Mouse (Mus musculus) midbrain, embryonic 12.5 days (tissue): ENCODE data around the gene Cyp2d10. TPM values are rescaled to one million over a fixed set of nuclear protein-coding genes. Genes with fewer than 3 reads are reported as not detected.
A peak's percentile ranks its signal among the peaks of the same experiment; 100 is the strongest.
"Not testable (repeated sequence)": the region's sequence is repeated elsewhere in the genome, so short reads cannot be mapped to it uniquely, and the experiment has no call there.

ENCODE experiments used
- ATAC-seq: fragments of 200-750 bp; cut with Nextera tagmentation; 2 replicates; pipeline ENCODE4 v1.8.0; 2017; ENCODE audit warnings: low read depth, moderate TSS enrichment, moderate library complexity; ENCODE audit not compliant: low FRiP score
- H3K27ac ChIP-seq: fragments of 300-500 bp; sonication (generic); replicated peaks from 2 replicates; pipeline ENCODE4 v1.5.1; 2016; ENCODE audit warnings: mild to moderate bottlenecking
- H3K27me3 ChIP-seq: fragments of 300-500 bp; sonication (generic); 2 replicates; pipeline ENCODE4 v1.6.1; 2016; ENCODE audit warnings: mild to moderate bottlenecking
- H3K36me3 ChIP-seq: fragments of 300-500 bp; sonication (generic); 2 replicates; pipeline ENCODE4 v1.6.1; 2016
- H3K4me1 ChIP-seq: fragments of 300-500 bp; sonication (generic); 2 replicates; pipeline ENCODE4 v1.6.1; 2016
- H3K4me2 ChIP-seq: fragments of 300-500 bp; sonication (generic); replicated peaks from 2 replicates; pipeline ENCODE4 v1.6.1; 2016; ENCODE audit warnings: mild to moderate bottlenecking, moderate library complexity
- H3K4me3 ChIP-seq: fragments of 300-500 bp; sonication (generic); 2 replicates; pipeline ENCODE4 v1.5.1; 2016; ENCODE audit warnings: mild to moderate bottlenecking
- H3K9ac ChIP-seq: fragments of 300-500 bp; sonication (generic); replicated peaks from 2 replicates; pipeline ENCODE4 v1.6.1; 2016; ENCODE audit warnings: mild to moderate bottlenecking, moderate library complexity
- H3K9me3 ChIP-seq: fragments of 300-500 bp; sonication (generic); 2 replicates; pipeline ENCODE4 v1.6.1; 2016; ENCODE audit warnings: mild to moderate bottlenecking
- WGBS: fragments of 180-500 bp; shearing (Covaris S2); methylation state at CpG from one replicate; pipeline ENCODE4 v1.1.7; 2016; 5-methylcytosine and 5-hydroxymethylcytosine counted together
- polyA plus RNA-seq: library from polyadenylated mRNA; unstranded; fragments of >200 nt; fragmentation: Nextera tagmentation; extraction: Ambion mirVana; gene quantifications from 2 replicates; pipeline ENCODE4 v1.2.1, GENCODE M21; 2016

Cyp2d10 gene
- polyA plus RNA-seq, 1 experiment from 2014 or later: not detected

DNA sequence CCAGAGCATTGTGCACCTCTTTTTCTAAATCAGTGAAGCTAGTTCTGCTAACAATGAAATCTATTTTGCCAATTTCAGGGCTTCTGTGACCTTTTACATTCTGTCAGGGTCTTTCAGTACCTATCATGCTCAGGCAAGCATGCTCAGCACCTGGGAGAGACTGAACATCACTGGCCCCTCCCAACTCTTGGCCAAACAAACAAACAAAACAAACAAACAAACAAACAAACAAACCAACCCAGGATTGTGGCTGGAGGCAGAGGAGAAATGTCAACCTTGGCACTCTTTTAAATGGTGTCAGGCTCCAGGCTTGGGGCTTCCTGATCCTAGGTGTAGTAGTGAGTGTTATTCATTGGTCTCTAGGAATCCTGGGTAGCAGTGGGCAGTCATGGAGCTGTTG, 26.1 kb upstream of the Cyp2d10 start, which contains the start of gene Cyp2d9:
TSS of gene Cyp2d9 (plus strand) at position 301 of the 400 bp plus-strand sequence.
- Histone ChIP-seq H3K4me3 (no peak within 1 kb of the TSS), H3K4me1 (no peaks in the 10 kb centered on the region), H3K4me2 (no peak within 1 kb of the TSS), H3K9me3 (peaks cover 6% of the 10 kb centered on the region), H3K36me3 (no peaks in the 10 kb centered on the region), H3K9ac (no peak within 1 kb of the TSS), H3K27me3 (no peaks in the 10 kb centered on the region), H3K27ac (no peak within 1 kb of the TSS)
- ATAC-seq: no peak

DNA sequence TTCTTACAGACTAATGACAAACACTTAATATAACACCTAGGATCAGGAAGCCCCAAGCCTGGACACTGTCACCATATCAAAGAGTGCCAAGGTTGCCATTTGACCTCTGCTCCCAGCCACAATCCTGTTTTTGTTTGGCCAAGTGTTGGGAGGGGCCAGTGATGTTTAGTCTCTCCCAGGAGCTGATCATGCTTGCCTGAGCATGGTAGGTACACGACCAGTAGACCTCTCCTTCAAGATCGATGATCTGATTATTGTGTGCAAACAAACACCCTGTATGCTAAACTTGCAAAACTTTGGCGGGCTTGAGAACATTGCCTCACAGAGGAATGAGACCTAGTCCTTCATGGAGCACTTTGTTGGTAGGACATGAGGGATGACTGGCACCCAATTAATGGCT, 16.5 kb upstream of the Cyp2d10 start:
- Histone ChIP-seq H3K9ac (no peak overlapping the region), H3K4me1 (no peaks in the 10 kb centered on the region), H3K27ac (no peak overlapping the region), H3K9me3 (peaks cover 5% of the 10 kb centered on the region; the same call in 1 of the 2 replicates), H3K36me3 (no peaks in the 10 kb centered on the region), H3K4me3 (no peak overlapping the region), H3K27me3 (no peaks in the 10 kb centered on the region), H3K4me2 (no peak overlapping the region)
- ATAC-seq: no peak
- WGBS: 73% methylated on average over 3 of the region's 3 CpGs

DNA sequence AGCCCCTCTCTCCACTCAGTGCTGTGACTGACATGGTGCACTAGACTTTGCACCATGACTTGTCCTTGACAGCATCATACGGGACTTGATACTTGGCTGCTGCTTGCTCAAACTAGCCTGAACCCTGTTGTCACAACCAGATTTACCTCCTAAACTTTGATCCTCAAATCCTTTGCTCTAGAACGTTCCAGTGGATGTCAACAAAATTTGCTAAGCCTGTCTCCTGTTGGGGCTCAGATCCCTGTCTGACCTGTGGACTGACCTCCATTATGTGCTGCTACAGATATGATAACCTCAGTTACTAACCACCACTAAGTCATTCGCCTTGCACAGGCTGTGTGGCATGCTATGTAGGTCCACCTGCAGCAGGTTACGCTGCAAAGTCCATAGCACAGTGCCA, 15.9 kb upstream of the Cyp2d10 start:
- H3K27me3 ChIP-seq: no peaks in the 10 kb centered on the region
- ATAC-seq: no peak
- no peak overlapping the region for H3K27ac ChIP-seq
- H3K36me3 ChIP-seq: no peaks in the 10 kb centered on the region
- H3K4me3 ChIP-seq: no peak overlapping the region
- peaks cover under 1% of the 10 kb centered on the region; the same call in 1 of the 2 replicates for H3K9me3 ChIP-seq
- H3K4me1 ChIP-seq: no peaks in the 10 kb centered on the region
- 78% methylated on average over 4 of the region's 4 CpGs for WGBS
- no peak overlapping the region for H3K9ac ChIP-seq
- no peak overlapping the region for H3K4me2 ChIP-seq

DNA sequence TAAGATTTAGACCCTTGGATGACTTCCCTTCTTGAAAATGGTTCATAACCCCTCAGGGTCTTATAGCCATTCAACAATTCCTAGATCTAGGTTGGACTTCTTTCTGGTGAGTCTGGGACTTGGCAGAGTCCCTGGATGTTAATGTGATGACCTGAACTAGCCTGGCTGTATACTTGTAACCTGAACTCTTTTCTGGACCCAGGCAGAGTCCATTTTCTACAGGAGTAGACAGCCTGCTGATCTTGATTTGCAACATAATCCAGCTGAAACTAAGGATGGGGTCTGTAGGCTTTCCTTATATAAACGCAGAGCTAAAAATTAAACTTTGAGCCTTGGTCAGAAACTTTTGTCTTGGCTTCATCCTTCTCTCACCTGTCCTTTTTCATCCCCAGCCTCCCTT, 11.6 kb upstream of the Cyp2d10 start:
- H3K9me3 ChIP-seq: no peaks in the 10 kb centered on the region
- no peak for ATAC-seq
- H3K9ac ChIP-seq: no peak overlapping the region
- peaks cover 10% of the 10 kb centered on the region for H3K4me1 ChIP-seq
- no peaks in the 10 kb centered on the region for H3K27me3 ChIP-seq
- no peak overlapping the region for H3K4me3 ChIP-seq
- no peaks in the 10 kb centered on the region for H3K36me3 ChIP-seq
- no peak overlapping the region for H3K27ac ChIP-seq
- no peak overlapping the region for H3K4me2 ChIP-seq
- WGBS: 75% methylated on average over 1 of the region's 1 CpGs

DNA sequence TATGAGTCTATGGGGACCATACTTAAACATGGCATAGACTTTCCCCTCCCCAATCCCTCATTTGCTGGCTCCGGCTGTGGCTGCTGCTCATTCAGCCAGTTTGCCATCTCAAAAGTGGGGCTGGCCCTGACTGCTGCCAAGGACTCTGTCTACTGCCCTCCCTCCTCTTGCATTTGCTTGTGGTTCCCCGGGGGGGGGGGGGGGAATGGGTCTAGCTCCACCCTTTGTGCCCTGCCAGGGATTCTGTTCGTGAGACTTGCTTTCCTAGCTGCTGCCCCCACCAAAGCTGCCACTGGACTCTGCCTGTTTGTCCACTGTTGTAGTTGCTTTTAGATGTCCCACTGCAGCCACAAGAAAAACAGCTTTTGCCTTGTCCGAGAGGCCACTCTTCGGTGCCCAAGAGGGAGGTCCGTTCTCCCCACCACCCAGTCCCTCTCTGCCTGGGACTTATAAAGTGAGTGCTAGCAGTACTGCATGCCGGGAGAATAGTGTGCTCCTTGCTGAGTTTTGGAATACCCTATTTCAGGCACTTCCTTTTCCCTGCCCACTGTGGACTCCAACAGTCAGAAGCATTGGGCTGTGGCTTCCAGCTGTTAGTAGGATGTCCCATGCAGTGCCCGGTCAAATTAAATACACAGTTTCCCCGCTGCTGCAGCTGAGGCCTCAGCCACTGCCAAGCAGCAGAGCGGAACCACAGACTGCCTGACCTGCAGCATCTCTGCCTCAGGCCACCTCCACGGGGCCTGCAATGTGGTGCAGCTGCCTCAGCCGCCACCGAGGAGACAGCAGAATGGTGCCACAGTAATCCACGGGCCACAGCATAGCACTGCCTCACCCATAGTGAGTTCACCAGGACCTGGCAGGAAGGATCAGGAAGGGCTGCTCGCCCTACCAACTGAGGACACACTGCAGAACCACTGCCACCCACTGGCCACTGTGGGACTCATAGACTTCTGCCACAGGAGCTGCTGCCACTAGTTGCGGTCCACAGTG, 10.1 kb upstream of the Cyp2d10 start:
- 25% methylated on average over 16 of the region's 16 CpGs for WGBS

DNA sequence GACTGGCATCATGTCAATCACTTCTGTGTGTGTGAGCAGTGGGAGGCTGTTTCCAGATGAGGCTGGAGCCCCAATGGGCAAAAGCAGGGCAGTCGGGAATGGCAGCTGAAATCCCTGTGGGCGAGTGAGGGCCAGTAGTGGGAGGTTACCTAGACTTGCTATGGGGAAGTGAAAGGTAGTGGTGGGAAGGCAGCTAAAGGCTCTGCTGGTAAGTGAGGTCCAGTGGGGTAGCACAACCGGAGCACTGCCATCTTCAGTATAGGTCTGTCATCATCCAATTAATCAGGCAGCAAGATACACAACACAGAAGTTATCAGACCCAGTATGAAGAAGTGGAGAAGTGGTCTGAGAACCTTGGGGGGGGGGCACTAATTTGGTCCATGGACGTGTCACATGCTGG, 541 bp upstream of the Cyp2d10 start:
- Histone ChIP-seq H3K4me3 (no peak overlapping the region), H3K9me3 (no peaks in the 10 kb centered on the region), H3K4me1 (no peaks in the 10 kb centered on the region), H3K4me2 (no peak overlapping the region), H3K9ac (no peak overlapping the region), H3K27ac (no peak overlapping the region), H3K27me3 (no peaks in the 10 kb centered on the region), H3K36me3 (no peaks in the 10 kb centered on the region)
- ATAC-seq: no peak
- 86% methylated on average over 4 of the region's 4 CpGs for WGBS

More for the DNA sequence above, 10.1 kb upstream of the Cyp2d10 start:
- no peaks in the 10 kb centered on the region for H3K36me3 ChIP-seq
- H3K9me3 ChIP-seq: no peaks in the 10 kb centered on the region
- H3K9ac ChIP-seq: peak overlapping the region; percentile 37
- H3K27me3 ChIP-seq: no peaks in the 10 kb centered on the region
- H3K4me1 ChIP-seq: peaks cover 10% of the 10 kb centered on the region
- 0 out of 2 replicates have a peak overlapping the region, but pooled peaks have one; percentile 3 for H3K4me3 ChIP-seq
- H3K27ac ChIP-seq: no peak overlapping the region
- ATAC-seq: peak; percentile 83
- peak overlapping the region; percentile 37 for H3K4me2 ChIP-seq

DNA sequence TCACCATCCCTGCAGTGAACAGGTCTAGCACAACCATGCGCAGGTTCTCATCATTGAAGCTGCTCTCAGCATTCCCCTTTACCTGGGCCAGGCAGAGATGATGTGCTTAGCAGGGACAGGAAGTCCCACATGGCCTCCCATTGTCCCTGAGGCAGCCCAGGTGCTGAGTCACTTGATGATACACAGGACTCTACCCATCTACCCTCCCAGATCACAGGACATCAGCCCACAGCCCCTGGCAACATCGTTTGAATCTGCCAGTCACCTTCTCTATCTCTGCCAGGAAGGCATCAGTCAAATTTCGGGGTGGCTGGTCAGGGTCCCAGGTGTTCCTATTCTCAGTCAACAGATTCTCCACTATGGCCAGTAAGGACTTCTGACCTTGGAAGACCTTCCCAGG, 2.8 kb downstream of the Cyp2d10 start:
- no peaks in the 10 kb centered on the region for H3K9me3 ChIP-seq
- no peak overlapping the region for H3K4me2 ChIP-seq
- no peak overlapping the region for H3K27ac ChIP-seq
- no peaks in the 10 kb centered on the region for H3K27me3 ChIP-seq
- H3K9ac ChIP-seq: no peak overlapping the region
- H3K36me3 ChIP-seq: no peaks in the 10 kb centered on the region
- H3K4me3 ChIP-seq: no peak overlapping the region
- no peaks in the 10 kb centered on the region for H3K4me1 ChIP-seq
- 86% methylated on average over 3 of the region's 3 CpGs for WGBS
- no peak for ATAC-seq

DNA sequence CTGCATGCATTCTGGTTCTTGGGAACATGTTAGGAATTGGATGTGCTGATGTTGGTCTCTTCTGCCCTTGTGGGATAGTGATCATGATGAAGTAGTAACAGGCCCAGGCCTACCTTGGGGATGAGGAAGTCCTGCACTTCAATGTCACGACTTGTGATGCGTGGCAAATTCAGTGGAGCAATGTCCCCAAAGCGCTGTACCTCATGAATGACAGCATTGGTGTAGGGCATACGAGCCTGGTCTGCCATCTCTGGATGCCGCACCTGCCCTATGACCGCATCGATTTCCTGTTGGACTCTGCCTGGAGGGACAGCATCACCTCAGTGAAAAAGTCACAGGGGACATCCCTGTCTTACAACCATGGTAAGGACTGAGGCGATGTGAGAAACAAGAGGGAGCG, 3.4 kb downstream of the Cyp2d10 start:
- Histone ChIP-seq H3K9me3 (no peaks in the 10 kb centered on the region), H3K4me1 (no peaks in the 10 kb centered on the region), H3K27ac (no peak overlapping the region), H3K4me2 (no peak overlapping the region), H3K27me3 (no peaks in the 10 kb centered on the region), H3K4me3 (no peak overlapping the region), H3K9ac (no peak overlapping the region), H3K36me3 (no peaks in the 10 kb centered on the region)
- no peak for ATAC-seq
- 93% methylated on average over 9 of the region's 9 CpGs for WGBS

DNA sequence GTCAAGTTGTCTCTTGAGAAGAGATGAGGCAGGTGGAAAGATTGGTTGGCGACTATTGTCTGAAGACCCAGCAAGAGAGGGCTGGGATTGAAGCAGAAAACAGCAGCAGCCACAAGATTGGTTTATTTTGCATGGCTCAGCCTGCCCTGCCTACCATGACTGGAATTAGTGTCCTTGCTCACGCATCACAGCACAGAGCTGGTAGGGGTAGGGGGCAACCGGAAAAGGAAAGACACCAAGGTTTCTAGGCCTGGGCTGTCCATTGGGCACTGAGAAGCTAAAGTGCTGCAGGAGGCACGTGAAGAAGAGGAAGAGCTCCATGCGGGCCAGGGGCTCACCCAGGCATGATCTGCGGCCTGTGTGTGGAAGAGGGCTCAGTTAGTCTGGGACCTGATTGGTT, 4.3 kb downstream of the Cyp2d10 start:
- no peaks in the 10 kb centered on the region for H3K36me3 ChIP-seq
- no peak overlapping the region for H3K9ac ChIP-seq
- H3K9me3 ChIP-seq: no peaks in the 10 kb centered on the region
- no peak for ATAC-seq
- H3K27me3 ChIP-seq: no peaks in the 10 kb centered on the region
- no peak overlapping the region for H3K4me2 ChIP-seq
- no peaks in the 10 kb centered on the region for H3K4me1 ChIP-seq
- WGBS: 81% methylated on average over 6 of the region's 6 CpGs
- no peak overlapping the region for H3K4me3 ChIP-seq
- H3K27ac ChIP-seq: no peak overlapping the region

DNA sequence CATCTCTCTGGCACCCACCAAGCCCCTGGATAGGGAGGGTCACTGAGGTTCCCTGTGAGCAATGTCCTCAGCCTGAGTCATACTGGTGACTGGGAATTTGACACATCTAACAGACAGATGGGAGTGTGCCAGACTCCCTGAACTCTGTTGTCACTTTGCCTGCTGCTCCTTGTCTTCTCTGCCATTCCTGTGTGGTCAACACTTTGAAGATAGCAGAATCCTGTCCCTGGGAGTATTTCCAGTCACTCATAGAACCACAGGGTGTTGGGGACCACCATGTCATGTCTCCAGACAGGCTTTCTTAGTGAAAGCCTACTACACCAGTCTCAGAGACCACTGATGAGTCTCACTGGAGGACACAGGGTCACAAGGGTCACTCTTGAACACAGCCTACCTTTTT, 4.9 kb downstream of the Cyp2d10 start:
- H3K4me3 ChIP-seq: no peak overlapping the region
- no peaks in the 10 kb centered on the region for H3K9me3 ChIP-seq
- H3K27me3 ChIP-seq: no peaks in the 10 kb centered on the region
- no peak overlapping the region for H3K4me2 ChIP-seq
- no peak overlapping the region for H3K9ac ChIP-seq
- H3K27ac ChIP-seq: no peak overlapping the region
- no peaks in the 10 kb centered on the region for H3K4me1 ChIP-seq
- ATAC-seq: no peak
- no peaks in the 10 kb centered on the region for H3K36me3 ChIP-seq

DNA sequence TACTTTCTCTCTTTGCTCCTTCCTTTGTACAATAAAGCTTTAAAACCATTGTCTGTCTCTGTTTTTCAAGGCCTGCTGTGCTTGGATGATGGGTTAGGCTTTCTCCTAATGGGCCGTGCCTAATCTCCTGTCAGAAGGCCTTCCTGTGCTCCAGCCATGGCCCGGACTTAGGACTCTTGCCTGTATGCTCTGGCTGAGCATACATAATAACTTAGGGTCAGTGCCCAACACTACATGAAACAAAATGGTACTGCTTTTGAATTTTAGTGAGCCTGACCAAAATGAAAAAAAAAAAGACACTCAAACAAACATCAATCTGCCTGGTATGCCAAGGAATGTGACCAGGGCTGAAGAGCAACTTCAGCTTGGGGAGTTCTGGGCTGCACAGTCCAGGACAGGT, 5.5 kb downstream of the Cyp2d10 start:
- Histone ChIP-seq H3K9ac (no peak overlapping the region), H3K27me3 (no peaks in the 10 kb centered on the region), H3K4me1 (no peaks in the 10 kb centered on the region), H3K4me3 (no peak overlapping the region), H3K27ac (no peak overlapping the region), H3K4me2 (no peak overlapping the region), H3K9me3 (no peaks in the 10 kb centered on the region), H3K36me3 (no peaks in the 10 kb centered on the region)
- 22% methylated on average over 2 of the region's 2 CpGs for WGBS
- no peak for ATAC-seq

DNA sequence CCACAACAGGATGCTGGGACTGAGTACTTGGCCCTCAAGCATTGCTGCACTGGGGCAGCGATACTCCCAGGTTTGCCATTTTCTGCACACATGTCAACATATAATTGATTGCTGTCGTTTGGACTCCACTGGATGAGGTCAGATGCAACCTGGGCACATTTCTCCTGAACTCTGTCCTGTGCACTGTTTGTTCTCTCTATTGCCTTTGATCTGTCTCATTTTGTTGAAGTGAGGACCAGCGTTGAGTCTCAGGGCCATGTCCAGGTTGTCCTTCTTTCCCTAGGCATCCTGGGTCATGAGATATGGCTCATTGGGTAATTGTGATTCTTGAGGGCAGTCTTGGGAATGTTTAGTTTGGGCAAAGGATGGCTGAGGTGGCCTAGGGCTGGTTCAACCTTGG, 11.0 kb downstream of the Cyp2d10 start:
- H3K9ac ChIP-seq, H3K9me3 ChIP-seq, H3K27me3 ChIP-seq, H3K27ac ChIP-seq, H3K4me2 ChIP-seq, H3K36me3 ChIP-seq, H3K4me3 ChIP-seq, ATAC-seq, H3K4me1 ChIP-seq: not testable (repeated sequence)
- 87% methylated on average over 3 of the region's 3 CpGs for WGBS
